Mouse (Mus musculus) inflammation-experienced regulatory T-cells, adult 6 months (primary cell): Measurements from ENCODE around the gene Qpctl. TPM values are rescaled to one million over a fixed set of nuclear protein-coding genes. Genes with fewer than 3 reads are reported as not detected.

Experiments
- ATAC-seq: one replicate; pipeline ENCODE4 v1.8.0; 2017
- polyA plus RNA-seq, 3 experiments: library from polyadenylated mRNA; unstranded; fragments of 100-300 nt; shearing (Covaris generic); gene quantifications; one replicate each; pipeline ENCODE4 v1.2.1; 2017

The Qpctl gene
- polyA plus RNA-seq, 3 experiments from 2014 or later: 7.7 to 10.0 (median 8.5) TPM

- peak; percentile 100 for ATAC-seq
Measured at GRCm38 (mm10) chr7:19119631-19120429, 29.3 kb downstream of the Qpctl start, which contains the start of gene Fbxo46. Fbxo46 (plus strand) TSS chr7:19119859.

DNA sequence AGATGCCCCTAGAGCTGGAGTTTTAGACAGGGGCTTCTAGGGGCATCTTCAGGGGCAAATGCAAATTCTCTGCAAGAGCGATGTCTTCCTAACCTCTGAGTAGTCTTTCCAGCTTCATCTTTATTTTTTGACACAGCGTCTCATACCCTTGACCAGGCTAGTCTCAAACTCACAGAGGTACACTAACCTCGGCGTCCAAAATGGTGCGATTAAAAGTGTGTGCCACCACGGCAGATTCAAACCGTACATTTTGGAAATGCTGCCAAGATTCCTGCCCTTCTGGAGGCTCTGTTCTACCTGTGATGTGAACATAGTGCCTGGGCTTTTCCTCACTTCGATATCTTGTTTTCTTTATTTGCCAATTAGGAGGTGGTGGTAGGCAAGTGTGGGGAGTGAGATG is 30.0 kb downstream of the Qpctl start:
- ATAC-seq: no peak

DNA sequence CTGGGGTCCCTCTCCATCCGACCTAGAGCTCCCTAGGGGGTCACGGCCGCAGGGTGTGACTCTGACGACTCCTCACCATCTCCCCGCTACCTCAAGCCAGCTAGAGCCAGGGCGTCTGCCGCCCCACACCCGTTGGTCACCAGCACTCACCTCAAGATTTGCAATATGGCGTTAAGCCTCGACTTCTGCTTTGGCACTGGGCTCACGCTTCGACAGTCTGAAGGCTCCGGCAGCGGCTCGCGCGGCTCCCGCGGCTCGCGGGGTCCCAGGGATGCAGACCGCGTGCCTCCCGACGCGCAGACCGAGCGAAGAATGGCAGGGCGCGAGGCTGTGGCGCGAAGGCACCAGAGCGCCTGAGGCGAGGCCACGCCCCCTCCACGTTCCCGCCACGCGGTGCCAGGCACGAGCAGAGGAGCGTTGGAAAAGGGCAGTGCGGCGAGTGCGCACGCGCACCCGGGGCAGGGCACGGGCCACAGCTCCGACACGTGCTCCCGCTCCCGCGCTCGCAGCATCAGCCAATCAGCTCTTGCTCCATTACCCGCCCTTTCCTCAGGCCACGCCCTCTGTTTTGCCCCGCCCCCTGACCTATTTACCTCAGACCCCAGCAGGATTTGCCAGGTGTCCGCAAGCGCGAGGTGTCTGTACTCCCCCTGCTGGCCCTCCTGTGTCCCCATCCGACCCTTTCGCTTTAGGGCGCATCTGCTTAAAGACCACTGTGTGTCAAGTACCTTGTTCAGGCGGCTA is 30.9 kb downstream of the Qpctl start, which contains the start of gene Gm4969:
Gene Gm4969, minus strand, starts transcription at position 341 of the 744 bp plus-strand sequence.
- ATAC-seq: no peak

GRCm38 (mm10) chr7:19109565-19109964 is 39.5 kb downstream of the Qpctl start:
- ATAC-seq: no peak

DNA sequence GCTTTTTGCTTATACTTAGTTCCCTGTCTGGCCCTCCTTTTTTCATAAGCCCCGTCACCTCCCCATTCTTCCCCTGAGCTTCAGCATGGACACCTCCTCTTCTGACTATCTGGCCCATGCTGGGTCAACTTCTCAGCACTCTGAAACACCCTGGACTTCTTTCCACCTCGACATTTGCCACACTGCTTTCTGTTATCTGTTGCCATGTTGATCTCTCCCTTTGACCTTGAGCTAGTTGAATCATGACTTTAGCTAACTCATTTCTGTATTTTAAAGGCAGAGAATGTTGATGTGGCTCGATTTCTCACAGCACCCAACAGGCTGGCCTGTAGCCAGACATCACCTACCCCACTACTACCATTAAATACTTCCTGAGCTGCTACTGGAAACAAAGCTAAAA is 41.7 kb downstream of the Qpctl start:
- ATAC-seq: no peak

DNA sequence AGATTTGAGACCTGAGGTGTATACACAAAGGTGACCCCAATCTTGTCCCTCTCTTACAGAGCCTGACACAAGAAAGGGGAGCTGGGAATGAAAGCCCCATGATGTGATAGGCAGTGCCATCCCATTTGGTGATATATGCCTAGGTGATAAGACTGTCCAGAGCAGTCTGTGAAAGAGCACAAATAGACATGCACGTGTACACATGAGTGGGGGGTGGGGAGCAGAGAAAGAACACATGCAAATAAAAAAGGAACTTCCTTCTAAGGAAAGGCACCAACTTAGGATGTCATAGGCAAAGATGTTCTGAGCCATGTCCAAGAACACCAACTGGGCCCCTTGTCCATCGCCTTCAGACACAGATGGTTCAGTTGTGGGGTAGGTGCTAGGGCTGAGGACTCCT is 44.6 kb downstream of the Qpctl start:
- ATAC-seq: no peak

GRCm38 (mm10) chr7:19103741-19104140 is 45.4 kb downstream of the Qpctl start:
- ATAC-seq: no peak

DNA sequence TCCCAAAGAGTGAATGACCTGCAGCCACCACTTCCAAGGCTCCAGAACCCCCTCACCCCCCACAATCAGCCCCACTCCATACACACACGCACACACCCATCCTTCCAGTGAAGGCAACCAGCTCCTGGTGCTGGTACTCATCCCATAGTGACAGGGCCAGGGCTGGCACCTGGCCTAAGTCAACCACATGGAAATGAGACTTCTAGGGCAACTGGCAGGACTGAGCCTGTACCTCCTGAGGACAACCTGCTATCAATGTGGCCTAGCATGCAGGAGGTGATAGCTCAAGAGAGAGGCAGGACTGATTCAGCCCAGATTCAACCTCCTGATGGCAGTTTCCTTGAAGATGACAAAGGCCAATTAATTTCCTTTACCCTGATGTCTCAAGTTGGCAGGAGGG is 48.8 kb downstream of the Qpctl start:
- no peak for ATAC-seq

- ATAC-seq: no peak
Measured at GRCm38 (mm10) chr7:19098811-19099210, 50.3 kb downstream of the Qpctl start.

GRCm38 (mm10) chr7:19097863-19098262 is 51.2 kb downstream of the Qpctl start:
- no peak for ATAC-seq

DNA sequence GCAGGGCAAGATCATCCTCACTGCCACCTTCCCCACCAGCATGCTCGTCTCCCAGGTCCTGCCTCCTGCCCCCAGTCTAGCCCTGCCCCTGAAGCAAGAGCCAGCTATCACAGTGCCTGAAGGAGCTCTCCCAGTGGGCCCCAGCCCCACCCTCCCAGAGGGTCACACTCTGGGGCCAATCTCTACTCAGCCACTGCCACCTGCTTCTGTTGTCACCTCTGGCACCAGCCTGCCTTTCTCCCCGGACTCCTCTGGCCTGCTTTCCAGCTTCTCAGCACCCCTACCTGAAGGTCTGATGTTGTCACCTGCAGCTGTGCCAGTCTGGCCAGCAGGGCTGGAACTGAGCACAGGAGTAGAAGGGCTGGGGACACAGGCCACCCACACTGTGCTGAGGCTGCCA is 51.9 kb downstream of the Qpctl start:
- ATAC-seq: no peak

DNA sequence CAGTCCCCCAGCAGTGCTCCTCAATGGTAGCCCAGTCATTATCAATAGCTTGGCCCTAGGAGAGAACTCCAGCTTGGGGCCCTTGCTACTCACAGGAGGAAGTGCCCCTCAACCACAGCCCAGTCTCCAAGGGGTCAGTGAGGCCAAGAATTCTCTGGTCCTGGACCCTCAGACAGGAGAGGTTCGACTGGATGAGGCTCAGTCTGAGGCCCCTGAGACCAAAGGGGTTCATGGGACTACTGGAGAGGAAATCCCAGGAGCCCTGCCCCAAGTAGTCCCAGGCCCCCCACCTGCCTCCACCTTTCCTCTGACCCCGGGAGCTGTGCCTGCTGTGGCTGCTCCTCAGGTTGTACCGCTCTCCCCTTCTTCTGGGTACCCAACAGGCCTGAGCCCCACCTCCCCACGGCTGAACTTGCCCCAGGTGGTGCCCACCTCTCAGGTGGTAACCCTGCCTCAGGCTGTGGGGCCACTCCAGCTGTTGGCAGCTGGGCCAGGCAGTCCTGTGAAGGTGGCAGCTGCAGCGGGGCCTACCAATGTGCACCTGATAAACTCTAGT is 52.6 kb downstream of the Qpctl start:
- ATAC-seq: no peak

- ATAC-seq: no peak
Measured at GRCm38 (mm10) chr7:19095751-19096110, 53.4 kb downstream of the Qpctl start.

GRCm38 (mm10) chr7:19094826-19095750 is 54.0 kb downstream of the Qpctl start:
- ATAC-seq: no peak

DNA sequence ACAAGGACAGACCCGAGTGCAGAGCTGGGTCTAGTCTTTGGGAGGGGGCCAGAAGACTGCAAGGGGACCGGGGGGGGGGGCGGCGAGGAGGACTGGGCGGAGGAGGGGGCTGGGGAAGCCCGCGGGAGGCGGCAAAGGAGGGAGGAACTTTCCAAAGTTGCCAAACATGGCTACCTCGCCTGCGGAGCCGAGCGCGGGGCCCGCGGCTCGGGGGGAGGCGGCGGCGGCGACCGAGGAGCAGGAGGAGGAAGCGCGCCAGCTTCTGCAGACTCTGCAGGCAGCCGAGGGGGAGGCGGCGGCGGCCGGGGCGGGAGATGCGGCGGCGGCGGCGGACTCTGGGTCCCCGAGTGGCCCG is 54.6 kb downstream of the Qpctl start, which contains the start of gene Six5:
Gene Six5, plus strand, starts transcription at position 124 of the 355 bp plus-strand sequence.
- ATAC-seq: peak; percentile 39

DNA sequence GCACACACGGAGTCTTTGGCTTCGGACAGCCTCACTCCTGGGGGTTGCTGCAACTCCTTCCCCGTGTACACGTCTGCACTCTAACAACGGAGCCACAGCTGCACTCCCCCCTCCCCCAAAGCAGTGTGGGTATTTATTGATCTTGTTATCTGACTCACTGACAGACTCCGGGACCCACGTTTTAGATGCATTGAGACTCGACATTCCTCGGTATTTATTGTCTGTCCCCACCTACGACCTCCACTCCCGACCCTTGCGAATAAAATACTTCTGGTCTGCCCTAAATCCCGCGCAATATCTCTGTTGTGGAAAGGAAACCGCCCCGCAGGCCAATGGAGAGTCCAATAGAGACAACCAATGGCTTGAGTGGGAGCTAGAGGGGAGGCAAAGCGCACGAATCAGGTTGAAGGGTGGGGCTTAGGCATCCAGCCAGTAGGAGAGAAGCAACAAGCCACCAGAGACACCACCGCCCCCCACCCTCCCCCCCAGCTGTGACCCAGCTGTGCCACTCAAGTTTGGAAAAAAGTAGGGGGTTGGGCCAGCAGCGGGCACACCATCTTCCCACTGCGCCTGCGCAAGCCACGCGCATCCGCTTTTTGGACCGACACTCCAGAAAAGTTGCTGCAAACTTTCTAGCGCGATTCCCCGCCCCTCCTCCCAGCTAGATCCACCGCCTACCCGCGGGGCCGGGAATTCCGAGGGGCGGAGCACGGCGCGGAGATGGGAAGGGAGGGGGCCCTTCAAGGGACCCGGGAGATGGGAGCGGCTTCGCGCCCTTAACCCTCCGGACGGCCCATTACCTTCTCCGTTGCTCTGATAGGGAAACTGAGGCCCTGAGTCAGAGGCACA is 55.3 kb downstream of the Qpctl start:
- peak; percentile 83 for ATAC-seq

- peak; percentile 66 for ATAC-seq
Measured at GRCm38 (mm10) chr7:19093174-19093521, 55.9 kb downstream of the Qpctl start.

- no peak for ATAC-seq
Measured at GRCm38 (mm10) chr7:19092381-19093173, 56.5 kb downstream of the Qpctl start.

DNA sequence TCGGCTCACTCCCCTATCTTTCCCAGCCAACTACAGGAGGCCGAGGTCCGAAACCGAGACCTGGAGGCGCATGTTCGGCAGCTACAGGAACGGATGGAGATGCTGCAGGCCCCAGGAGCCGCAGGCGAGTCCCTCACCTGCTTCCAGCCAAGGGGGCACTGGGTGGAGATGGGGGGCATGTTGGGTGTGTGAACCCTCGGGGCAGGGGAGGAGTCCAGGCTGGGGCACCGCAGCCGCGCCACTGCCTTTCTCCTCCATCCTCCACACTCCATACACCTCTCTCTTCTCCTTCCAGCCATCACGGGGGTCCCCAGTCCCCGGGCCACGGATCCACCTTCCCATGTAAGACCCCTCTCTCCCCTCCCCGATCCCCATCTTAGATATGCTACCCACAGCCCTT is 57.2 kb downstream of the Qpctl start:
- ATAC-seq: no peak
